Mouse (Mus musculus) CH12.LX (cell line): Measurements from ENCODE around the gene Fam83f. TPM values are rescaled to one million over a fixed set of nuclear protein-coding genes. Genes with fewer than 3 reads are reported as not detected.

Experiments
- DNase-seq: peaks from one replicate; pipeline ENCODE4 v3.0.0-alpha.2; 2013; ENCODE audit errors: extremely low read depth
- H3K27ac ChIP-seq: 2 replicates; pipeline ENCODE4 v1.5.1; 2012; ENCODE audit warnings: low read depth, mild to moderate bottlenecking, control low read depth, moderate library complexity; ENCODE audit not compliant: insufficient read depth
- H3K27me3 ChIP-seq: replicated peaks from 2 replicates; pipeline ENCODE3; 2012; ENCODE audit warnings: inconsistent platforms
- H3K36me3 ChIP-seq, 2 experiments: replicated peaks in 1 of 2; 2 replicates each; pipeline versions ENCODE3 to v1.6.1; 2012; ENCODE audit warnings: inconsistent platforms in 1 of 2, low read length in 1 of 2, mild to moderate bottlenecking in 1 of 2, mixed read lengths in 1 of 2, moderate library complexity in 1 of 2; ENCODE audit not compliant: control insufficient read depth in 1 of 2, insufficient read depth in 1 of 2
- H3K4me1 ChIP-seq, 2 experiments: 2 replicates each; pipeline ENCODE4 v1.6.1; 2012; ENCODE audit warnings: inconsistent platforms in 1 of 2, moderate library complexity in 1 of 2; ENCODE audit not compliant: insufficient read depth in 2 of 2, control insufficient read depth in 1 of 2
- H3K4me2 ChIP-seq: 2 replicates; pipeline ENCODE4 v1.6.1; 2012; ENCODE audit warnings: low read depth, mild to moderate bottlenecking, control low read depth; ENCODE audit not compliant: poor library complexity, insufficient read depth, severe bottlenecking
- H3K4me3 ChIP-seq, 3 experiments: fragments of 150-350 bp in 1 of 3; sonication (generic) in 1 of 3; replicated peaks in 1 of 3; 2 replicates each; pipeline versions ENCODE3 to v1.5.1; 2011 to 2012; ENCODE audit warnings: low read depth in 2 of 3, low read length in 2 of 3, mild to moderate bottlenecking in 2 of 3, moderate library complexity in 2 of 3, control low read depth in 1 of 3, improper control_type of control experiment in 1 of 3, inconsistent platforms in 1 of 3, mixed read lengths in 1 of 3; ENCODE audit not compliant: poor library complexity in 1 of 3
- H3K79me2 ChIP-seq: replicated peaks from 2 replicates; pipeline ENCODE4 v1.6.1; 2012; ENCODE audit warnings: mild to moderate bottlenecking, moderate library complexity; ENCODE audit not compliant: control insufficient read depth, poor library complexity, insufficient read depth, severe bottlenecking; ENCODE audit errors: extremely low read depth
- H3K9ac ChIP-seq: 2 replicates; pipeline ENCODE4 v1.6.1; 2012; ENCODE audit warnings: low read depth, mild to moderate bottlenecking, control low read depth, moderate library complexity; ENCODE audit not compliant: insufficient read depth
- H3K9me3 ChIP-seq: replicated peaks from 2 replicates; pipeline ENCODE3; 2012; ENCODE audit warnings: low read length, inconsistent platforms, mixed read lengths
- CHD2 ChIP-seq: IDR thresholded peaks from 2 replicates; pipeline ENCODE4 v1.6.1; 2011; ENCODE audit warnings: low read length, improper control_type of control experiment
- GABPA ChIP-seq: IDR thresholded peaks from 2 replicates; pipeline ENCODE4 v1.6.1; 2012; ENCODE audit warnings: low read depth, low read length, improper control_type of control experiment, inconsistent platforms; ENCODE audit not compliant: insufficient replicate concordance
- HCFC1 ChIP-seq: IDR thresholded peaks from 2 replicates; pipeline ENCODE4 v1.6.1; 2012; ENCODE audit warnings: low read depth, mild to moderate bottlenecking, inconsistent platforms, low read length, improper control_type of control experiment
- JUND ChIP-seq: conservative IDR thresholded peaks from 2 replicates; pipeline ENCODE4 v1.6.1; 2011; ENCODE audit warnings: low read depth, low read length, improper control_type of control experiment
- MAX ChIP-seq: IDR thresholded peaks from 2 replicates; pipeline ENCODE4 v1.6.1; 2011; ENCODE audit warnings: low read length, improper control_type of control experiment
- MEF2A ChIP-seq: IDR thresholded peaks from 2 replicates; pipeline ENCODE4 v1.6.1; 2014; ENCODE audit warnings: low read depth, mild to moderate bottlenecking, inconsistent platforms, low read length, improper control_type of control experiment, borderline replicate concordance
- MXI1 ChIP-seq: IDR thresholded peaks from 2 replicates; pipeline ENCODE4 v1.6.1; 2011; ENCODE audit warnings: mild to moderate bottlenecking, low read depth, low read length, improper control_type of control experiment
- MYC ChIP-seq: IDR thresholded peaks from 2 replicates; pipeline ENCODE4 v1.6.1; 2011; ENCODE audit warnings: low read depth, mild to moderate bottlenecking, improper control_type of control experiment, low read length
- NRF1 ChIP-seq: IDR thresholded peaks from 2 replicates; pipeline ENCODE4 v1.6.1; 2014; ENCODE audit warnings: low read depth, mild to moderate bottlenecking, inconsistent platforms, low read length, improper control_type of control experiment, moderate library complexity
- POLR2AphosphoS2 ChIP-seq: IDR thresholded peaks from 2 replicates; pipeline ENCODE4 v1.6.1; 2011; ENCODE audit warnings: low read depth, low read length, improper control_type of control experiment
- RCOR1 ChIP-seq: conservative IDR thresholded peaks from 2 replicates; pipeline ENCODE4 v1.6.1; 2012; ENCODE audit warnings: low read depth, mild to moderate bottlenecking, inconsistent platforms, low read length, improper control_type of control experiment
- SMC3 ChIP-seq: IDR thresholded peaks from 2 replicates; pipeline ENCODE4 v1.6.1; 2011; ENCODE audit warnings: low read depth, low read length, improper control_type of control experiment
- TCF12 ChIP-seq: IDR thresholded peaks from 2 replicates; pipeline ENCODE4 v1.6.1; 2014; ENCODE audit warnings: low read depth, mild to moderate bottlenecking, inconsistent platforms, low read length, improper control_type of control experiment
- UBTF ChIP-seq: IDR thresholded peaks from 2 replicates; pipeline ENCODE4 v1.6.1; 2012; ENCODE audit warnings: low read depth, mild to moderate bottlenecking, inconsistent platforms, low read length, improper control_type of control experiment, moderate library complexity
- USF1 ChIP-seq: IDR thresholded peaks from 2 replicates; pipeline ENCODE4 v1.6.1; 2014; ENCODE audit warnings: low read depth, mild to moderate bottlenecking, inconsistent platforms, low read length, improper control_type of control experiment
- USF2 ChIP-seq: conservative IDR thresholded peaks from 2 replicates; pipeline ENCODE4 v1.6.1; 2011; ENCODE audit warnings: low read depth, low read length, improper control_type of control experiment
- ZC3H11A ChIP-seq: IDR thresholded peaks from 2 replicates; pipeline ENCODE4 v1.6.1; 2012; ENCODE audit warnings: low read depth, mild to moderate bottlenecking, inconsistent platforms, low read length, improper control_type of control experiment
- ZKSCAN1 ChIP-seq: IDR thresholded peaks from 2 replicates; pipeline ENCODE4 v1.6.1; 2012; ENCODE audit warnings: low read depth, inconsistent platforms, low read length, improper control_type of control experiment, borderline replicate concordance
- dilution Hi-C: fragments of 300-500 bp; cut with MboI; formaldehyde crosslinking; loops from 2 replicates; pipeline ENCODE4 v1.14.3; 2020; ENCODE audit warnings: low sequenced_read_pairs; ENCODE audit not compliant: extremely low pct_unique_long_range_greater_than_20kb, extremely low pct_ligation_motif_present
- in situ Hi-C: fragments of 300-500 bp; cut with MboI; formaldehyde crosslinking; loops from 3 replicates; pipeline ENCODE4 v1.14.3; 2019; ENCODE audit warnings: low sequenced_read_pairs, low pct_ligation_motif_present, low pct_unique_long_range_greater_than_20kb, mixed read lengths
- polyA plus RNA-seq: library from polyadenylated mRNA; unstranded; fragments of >175 nt; gene quantifications from 2 replicates; pipeline ENCODE4 v1.2.1, GENCODE M21; 2012; ENCODE audit warnings: low read depth; ENCODE audit not compliant: insufficient read length
- total RNA-seq, 2 experiments: library from RNA; depleted of rRNA; stranded (reverse); fragments of 300-350 nt in 1 of 2; fragments of >200 nt in 1 of 2; gene quantifications; 2 replicates each; pipeline ENCODE4 v1.2.3; 2012 to 2014

Fam83f gene
- total and polyA plus RNA-seq, 3 experiments = 0.08 to 0.27 (median 0.20) TPM

GRCm38 (mm10) chr15:80673337-80674095 is 1.9 kb downstream of the Fam83f start:
- Histone ChIP-seq H3K9ac (no peak overlapping the region), H3K27me3 (no peaks in the 10 kb centered on the region), H3K36me3 (no peaks in the 10 kb centered on the region), H3K27ac (no peak overlapping the region), H3K4me1 (peaks cover 11 to 46% of the 10 kb centered on the region in 2 experiments), H3K9me3 (peaks cover 7% of the 10 kb centered on the region), H3K4me2 (no peak overlapping the region), H3K79me2 (no peaks in the 10 kb centered on the region), H3K4me3 (no peak overlapping the region)
- dilution Hi-C loops (no loop called here), in situ Hi-C loops (no loop called here)
- no peak for DNase-seq
- TF ChIP-seq RCOR1 (no peak), NRF1 (no peak), ZC3H11A (no peak), MYC (no peak), MEF2A (no peak), ZKSCAN1 (no peak), JUND (no peak), USF1 (no peak)

- TF ChIP-seq MAX = no peak
- no peak for TF ChIP-seq CHD2
- no peak for TF ChIP-seq HCFC1
- no peak for TF ChIP-seq SMC3
- TF ChIP-seq UBTF = no peak
- no peak for TF ChIP-seq POLR2AphosphoS2
- no peak for TF ChIP-seq MEF2A
- TF ChIP-seq USF2 = no peak
- TF ChIP-seq GABPA = no peak
- TF ChIP-seq MXI1 = no peak
- no peak for TF ChIP-seq TCF12
- no peaks in the 10 kb centered on the region for H3K27me3 ChIP-seq
- in situ Hi-C loops = no loop called here
These were observed 3.1 kb downstream of the Fam83f start for GRCm38 (mm10) chr15:80674700-80675099.

More at GRCm38 (mm10) chr15:80674700-80675099, 3.1 kb downstream of the Fam83f start:
- no peak overlapping the region for H3K9ac ChIP-seq
- H3K4me1 ChIP-seq = peaks cover 11 to 58% of the 10 kb centered on the region in 2 experiments
- H3K4me3 ChIP-seq = no peak overlapping the region
- no peak overlapping the region for H3K4me2 ChIP-seq
- no peaks in the 10 kb centered on the region for H3K79me2 ChIP-seq
- H3K27ac ChIP-seq = no peak overlapping the region
- H3K36me3 ChIP-seq = no peaks in the 10 kb centered on the region
- H3K9me3 ChIP-seq = peaks cover 7% of the 10 kb centered on the region
- no peak for DNase-seq
- dilution Hi-C loops = no loop called here
